Mouse (Mus musculus): ENCODE measurements around the gene Stn1.

Gene Stn1

GRCm38 (mm10) chr19:47545055-47545454 lies 7.7 kb upstream of the Stn1 start:
- DNase-seq (ENCODE audit: inconsistent ontology term): no peak

DNA sequence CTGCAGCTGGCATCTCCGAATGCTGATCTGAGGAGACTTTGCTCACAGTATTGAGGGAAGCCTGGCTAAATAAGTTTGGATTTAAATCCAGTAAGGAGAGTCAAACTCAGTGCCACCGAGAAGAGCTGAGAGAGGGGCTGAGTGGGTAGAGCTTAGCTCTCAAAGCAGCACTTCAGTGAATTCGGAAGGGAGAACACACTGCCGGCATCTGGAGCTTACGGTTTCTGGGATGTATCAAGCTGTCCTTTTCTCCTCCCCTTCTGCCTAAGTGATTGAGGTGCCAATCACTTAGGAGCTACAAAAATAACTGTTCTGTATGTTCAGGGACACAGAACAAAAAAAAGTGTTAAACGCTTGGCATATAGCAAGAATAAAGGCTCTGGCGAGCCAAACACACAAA lies 5.1 kb upstream of the Stn1 start:
- DNase-seq (ENCODE audit: inconsistent ontology term): no peak

DNA sequence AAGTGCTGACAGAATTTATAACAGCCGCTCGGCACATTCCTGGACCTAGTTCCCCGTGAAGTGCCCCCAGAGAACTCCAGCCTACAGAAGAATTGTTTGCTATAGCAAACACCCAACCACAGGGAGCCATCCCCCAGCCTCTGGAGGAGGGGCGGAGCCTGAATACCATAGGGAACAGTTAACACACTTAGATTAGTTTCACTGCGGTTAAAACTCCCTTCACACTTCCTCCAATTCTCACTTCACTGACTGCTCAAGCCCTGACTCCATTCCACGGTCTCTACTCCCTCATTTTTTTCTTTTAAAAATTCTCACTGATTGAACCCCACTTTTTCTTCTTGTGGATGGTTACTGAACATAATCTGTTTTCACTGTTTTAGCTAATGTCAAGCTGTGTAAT lies 1.5 kb upstream of the Stn1 start:
- DNase-seq (ENCODE audit: inconsistent ontology term): no peak

DNA sequence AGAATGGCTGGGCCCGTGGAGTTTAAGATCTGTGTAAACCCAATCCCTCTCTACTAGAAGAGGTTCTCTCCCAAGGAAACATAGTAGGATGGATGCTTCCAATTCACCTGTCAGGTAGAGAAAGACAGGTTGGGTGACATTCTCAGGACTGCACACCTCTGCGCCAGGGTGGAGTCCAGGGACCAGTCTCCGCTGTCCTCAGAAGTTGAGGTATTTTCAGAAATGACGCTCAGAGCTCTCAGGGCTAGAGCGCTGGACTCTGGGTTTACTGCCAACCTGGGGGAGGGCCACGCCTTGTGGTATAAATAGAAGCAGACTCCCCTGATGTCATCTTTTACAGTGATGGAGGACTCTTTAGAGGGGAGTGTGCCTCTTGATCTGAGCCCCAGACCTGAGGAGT lies 572 bp upstream of the Stn1 start:
- DNase-seq (ENCODE audit: inconsistent ontology term): no peak

GRCm38 (mm10) chr19:47536521-47537299 lies 597 bp downstream of the Stn1 start:
- DNase-seq (ENCODE audit: inconsistent ontology term): peak; percentile 99

GRCm38 (mm10) chr19:47534131-47534530 lies 3.2 kb downstream of the Stn1 start:
- DNase-seq (ENCODE audit: inconsistent ontology term): no peak

- DNase-seq (ENCODE audit: inconsistent ontology term): no peak
These were observed 4.9 kb downstream of the Stn1 start for GRCm38 (mm10) chr19:47532449-47532848.

- DNase-seq (ENCODE audit: inconsistent ontology term): no peak
These were observed 6.0 kb downstream of the Stn1 start for GRCm38 (mm10) chr19:47531309-47531708.

DNA sequence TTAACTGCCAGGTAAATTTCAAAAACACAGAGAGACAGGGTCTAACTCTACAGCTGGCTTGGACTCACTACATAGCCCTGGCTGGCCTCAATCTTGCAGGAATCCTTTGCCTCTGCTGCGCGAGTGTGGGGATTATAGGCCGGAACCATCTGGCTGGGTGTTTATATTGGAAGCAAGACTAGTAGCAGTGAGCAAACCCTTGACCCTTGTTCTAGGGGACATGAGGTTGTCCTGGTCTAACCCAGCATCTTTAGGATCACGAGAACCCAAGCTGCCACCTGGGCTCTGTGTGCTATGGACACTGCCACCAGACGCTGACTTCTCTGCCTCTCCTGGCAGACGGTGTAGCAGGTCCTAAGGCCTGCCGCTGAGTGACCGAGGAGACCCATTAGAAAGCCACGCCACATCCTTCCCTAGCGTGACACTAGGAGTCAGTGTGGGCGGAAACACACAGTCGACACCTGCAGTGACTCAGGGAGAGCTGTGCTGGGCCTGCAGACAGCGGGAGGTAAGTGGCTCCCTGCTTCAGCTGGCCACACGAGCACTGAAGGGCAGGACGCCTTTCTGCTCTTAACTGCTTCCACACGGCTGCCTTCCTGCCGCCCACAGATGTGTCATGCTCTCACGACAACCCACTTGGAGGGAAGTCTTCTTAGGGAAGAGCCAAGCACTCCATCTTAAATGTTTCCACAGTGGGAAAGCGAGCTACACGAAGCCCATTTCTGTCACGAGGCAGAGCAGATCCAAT lies 10.9 kb downstream of the Stn1 start:
- no peak for DNase-seq (ENCODE audit: inconsistent ontology term)

DNA sequence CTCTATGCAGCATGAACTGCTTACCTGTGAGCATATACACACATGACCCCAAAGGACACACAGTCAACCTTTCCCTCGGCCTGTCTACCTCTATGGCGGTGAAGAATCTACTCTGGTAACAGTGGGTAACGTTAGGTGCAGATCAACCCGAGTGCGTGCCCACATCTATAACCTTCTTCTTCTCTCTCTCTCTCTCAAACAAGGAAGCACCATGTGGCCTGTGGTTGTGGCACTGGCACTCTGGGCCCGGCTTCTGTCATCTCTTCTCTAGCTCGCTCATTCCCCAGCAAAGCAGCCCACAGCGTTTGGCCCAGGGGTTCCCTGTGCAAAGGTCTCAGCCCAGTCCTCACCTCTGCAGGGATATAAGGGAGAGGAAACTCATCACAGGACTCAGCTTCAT lies 12.4 kb downstream of the Stn1 start:
- DNase-seq (ENCODE audit: inconsistent ontology term): no peak

- DNase-seq (ENCODE audit: inconsistent ontology term): peak; percentile 49
These were observed 15.9 kb downstream of the Stn1 start for GRCm38 (mm10) chr19:47521403-47521802.

GRCm38 (mm10) chr19:47519163-47519893 lies 18.0 kb downstream of the Stn1 start:
- no peak for DNase-seq (ENCODE audit: inconsistent ontology term)

- DNase-seq (ENCODE audit: inconsistent ontology term): no peak
These were observed 18.7 kb downstream of the Stn1 start for GRCm38 (mm10) chr19:47518475-47519162.

DNA sequence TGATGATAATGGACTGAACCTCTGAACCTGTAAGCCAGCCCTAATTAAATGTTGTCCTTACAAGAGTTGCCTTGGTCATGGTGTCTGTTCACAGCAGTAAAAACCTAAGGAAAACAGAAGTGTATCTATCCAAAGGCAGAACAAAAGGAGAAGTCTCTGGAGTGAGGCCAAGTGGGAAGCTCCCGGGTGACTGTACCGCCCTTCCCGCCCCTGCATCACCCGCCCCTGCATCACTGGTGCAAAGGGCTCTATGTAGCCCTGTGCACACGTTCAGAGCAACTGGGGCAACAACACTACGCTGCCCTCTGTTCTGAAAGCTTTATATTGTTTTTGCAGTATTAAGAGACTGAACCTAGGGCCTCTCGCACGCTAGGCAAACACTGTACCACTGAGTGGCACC lies 19.7 kb downstream of the Stn1 start:
- no peak for DNase-seq (ENCODE audit: inconsistent ontology term)

DNA sequence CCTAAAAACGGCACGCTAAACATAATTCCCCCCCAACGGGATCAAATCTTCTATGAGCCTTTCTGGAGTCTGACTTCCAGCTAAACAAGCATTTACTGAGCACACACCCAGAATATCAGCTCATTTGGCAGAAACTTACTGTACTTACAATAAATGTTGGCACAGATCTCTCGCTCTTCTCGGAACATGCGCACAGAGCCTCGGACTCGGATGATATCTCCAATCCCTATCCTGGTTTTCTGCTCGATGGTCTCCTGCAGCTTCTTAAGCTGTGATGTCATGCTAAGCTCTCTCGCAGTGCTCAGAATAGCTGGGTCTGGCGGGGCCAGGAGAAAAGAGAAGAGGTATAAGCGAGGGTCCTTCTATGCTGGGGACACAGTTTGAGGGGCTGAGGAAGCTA lies 20.4 kb downstream of the Stn1 start:
- no peak for DNase-seq (ENCODE audit: inconsistent ontology term)

GRCm38 (mm10) chr19:47515091-47515490 lies 22.2 kb downstream of the Stn1 start:
- no peak for DNase-seq (ENCODE audit: inconsistent ontology term)

DNA sequence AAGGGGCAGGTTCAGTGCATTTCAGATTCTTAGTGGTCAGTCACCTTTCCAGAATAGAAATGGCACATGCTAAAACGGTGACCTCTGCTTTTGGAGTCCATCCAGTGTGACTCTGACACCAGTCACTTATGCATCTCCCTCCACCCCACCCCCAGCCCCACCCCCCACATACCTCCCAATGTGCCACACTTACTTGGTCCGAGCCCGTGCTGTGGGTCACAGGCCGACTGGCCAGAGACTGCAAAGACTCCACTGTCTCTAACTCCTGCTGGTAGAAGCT lies 23.7 kb downstream of the Stn1 start:
- DNase-seq (ENCODE audit: inconsistent ontology term): no peak

DNA sequence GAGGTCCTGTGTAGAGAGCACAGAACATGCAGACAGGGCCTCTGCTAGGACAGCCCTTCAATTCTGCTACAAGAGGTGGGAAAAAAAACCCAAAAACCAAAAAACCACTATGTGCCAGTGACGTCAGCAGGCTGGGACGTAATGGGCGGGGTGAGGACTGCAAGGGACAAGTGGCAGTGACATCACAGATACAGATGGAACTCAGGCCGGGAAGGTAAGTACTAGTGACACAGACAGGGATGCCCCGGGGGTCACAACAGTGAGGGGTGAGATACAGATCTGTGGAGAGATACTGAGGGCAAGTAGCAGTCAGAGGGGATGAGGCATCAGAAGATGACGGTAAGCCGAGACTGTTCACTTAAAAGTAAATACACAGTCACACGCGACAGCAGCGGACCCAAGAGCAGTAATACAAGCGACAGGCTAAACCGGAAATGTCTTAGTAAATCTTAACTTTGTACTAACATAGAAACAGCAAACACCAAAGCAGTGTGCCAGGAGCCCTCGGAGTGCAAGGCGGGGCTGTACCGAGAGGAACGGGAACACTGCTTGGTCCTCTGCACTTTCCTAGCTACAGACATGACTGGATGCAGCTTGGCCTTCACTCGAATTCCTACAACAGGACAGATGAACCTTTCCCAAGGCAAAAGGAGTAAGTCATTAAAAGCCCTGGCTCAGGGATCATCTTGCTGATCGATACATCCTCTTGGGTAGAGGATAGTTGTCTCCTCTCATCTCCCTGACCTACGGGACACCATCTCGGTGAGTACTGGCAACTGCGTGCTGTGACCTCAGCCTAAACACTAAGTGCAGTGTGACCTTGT lies 24.3 kb downstream of the Stn1 start:
- DNase-seq (ENCODE audit: inconsistent ontology term): no peak

- DNase-seq (ENCODE audit: inconsistent ontology term): no peak
These were observed 25.3 kb downstream of the Stn1 start for GRCm38 (mm10) chr19:47511958-47512357.

- no peak for DNase-seq (ENCODE audit: inconsistent ontology term)
These were observed 26.0 kb downstream of the Stn1 start for GRCm38 (mm10) chr19:47511294-47511675.

Measured in Muller cell, postnatal 12 days (primary cell).